Mouse (Mus musculus) CH12.LX (cell line): ENCODE measurements around the gene Khdrbs2. TPM values are rescaled to one million over a fixed set of nuclear protein-coding genes. Genes with fewer than 3 reads are reported as not detected.

Experiments
- DNase-seq: peaks from one replicate; pipeline ENCODE4 v3.0.0-alpha.2; 2013; ENCODE audit errors: extremely low read depth
- H3K27ac ChIP-seq: 2 replicates; pipeline ENCODE4 v1.5.1; 2012; ENCODE audit warnings: low read depth, mild to moderate bottlenecking, control low read depth, moderate library complexity; ENCODE audit not compliant: insufficient read depth
- H3K27me3 ChIP-seq: replicated peaks from 2 replicates; pipeline ENCODE3; 2012; ENCODE audit warnings: inconsistent platforms
- H3K36me3 ChIP-seq, 2 experiments: replicated peaks in 1 of 2; 2 replicates each; pipeline versions ENCODE3 to v1.6.1; 2012; ENCODE audit warnings: inconsistent platforms in 1 of 2, low read length in 1 of 2, mild to moderate bottlenecking in 1 of 2, mixed read lengths in 1 of 2, moderate library complexity in 1 of 2; ENCODE audit not compliant: control insufficient read depth in 1 of 2, insufficient read depth in 1 of 2
- H3K4me1 ChIP-seq, 2 experiments: 2 replicates each; pipeline ENCODE4 v1.6.1; 2012; ENCODE audit warnings: inconsistent platforms in 1 of 2, moderate library complexity in 1 of 2; ENCODE audit not compliant: insufficient read depth in 2 of 2, control insufficient read depth in 1 of 2
- H3K4me2 ChIP-seq: 2 replicates; pipeline ENCODE4 v1.6.1; 2012; ENCODE audit warnings: low read depth, mild to moderate bottlenecking, control low read depth; ENCODE audit not compliant: poor library complexity, insufficient read depth, severe bottlenecking
- H3K4me3 ChIP-seq, 3 experiments: fragments of 150-350 bp in 1 of 3; sonication (generic) in 1 of 3; replicated peaks in 1 of 3; 2 replicates each; pipeline versions ENCODE3 to v1.5.1; 2011 to 2012; ENCODE audit warnings: low read depth in 2 of 3, low read length in 2 of 3, mild to moderate bottlenecking in 2 of 3, moderate library complexity in 2 of 3, control low read depth in 1 of 3, improper control_type of control experiment in 1 of 3, inconsistent platforms in 1 of 3, mixed read lengths in 1 of 3; ENCODE audit not compliant: poor library complexity in 1 of 3
- H3K79me2 ChIP-seq: replicated peaks from 2 replicates; pipeline ENCODE4 v1.6.1; 2012; ENCODE audit warnings: mild to moderate bottlenecking, moderate library complexity; ENCODE audit not compliant: control insufficient read depth, poor library complexity, insufficient read depth, severe bottlenecking; ENCODE audit errors: extremely low read depth
- H3K9ac ChIP-seq: 2 replicates; pipeline ENCODE4 v1.6.1; 2012; ENCODE audit warnings: low read depth, mild to moderate bottlenecking, control low read depth, moderate library complexity; ENCODE audit not compliant: insufficient read depth
- H3K9me3 ChIP-seq: replicated peaks from 2 replicates; pipeline ENCODE3; 2012; ENCODE audit warnings: low read length, inconsistent platforms, mixed read lengths
- CHD1 ChIP-seq: IDR thresholded peaks from 2 replicates; pipeline ENCODE4 v1.6.1; 2012; ENCODE audit warnings: low read depth, low read length, improper control_type of control experiment, inconsistent platforms
- CTCF ChIP-seq, 2 experiments: IDR thresholded peaks in 1 of 2; conservative IDR thresholded peaks in 1 of 2; 2 replicates each; pipeline ENCODE4 v1.5.1; 2011 to 2012; ENCODE audit warnings: low read depth in 2 of 2, low read length in 2 of 2, improper control_type of control experiment in 1 of 2, inconsistent platforms in 1 of 2, mild to moderate bottlenecking in 1 of 2, moderate library complexity in 1 of 2
- ELF1 ChIP-seq: IDR thresholded peaks from 2 replicates; pipeline ENCODE4 v1.6.1; 2014; ENCODE audit warnings: low read depth, mild to moderate bottlenecking, inconsistent platforms, low read length, improper control_type of control experiment
- JUN ChIP-seq: IDR thresholded peaks from 2 replicates; pipeline ENCODE4 v1.6.1; 2011; ENCODE audit warnings: low read depth, mild to moderate bottlenecking, low read length, improper control_type of control experiment, moderate library complexity; ENCODE audit not compliant: insufficient read depth
- JUND ChIP-seq: conservative IDR thresholded peaks from 2 replicates; pipeline ENCODE4 v1.6.1; 2011; ENCODE audit warnings: low read depth, low read length, improper control_type of control experiment
- KAT2A ChIP-seq: IDR thresholded peaks from 2 replicates; pipeline ENCODE4 v1.6.1; 2012; ENCODE audit warnings: low read length, improper control_type of control experiment, inconsistent platforms; ENCODE audit not compliant: insufficient replicate concordance
- MAFK ChIP-seq: IDR thresholded peaks from 2 replicates; pipeline ENCODE4 v1.6.1; 2011; ENCODE audit warnings: low read length, improper control_type of control experiment; ENCODE audit not compliant: insufficient replicate concordance
- MAX ChIP-seq: IDR thresholded peaks from 2 replicates; pipeline ENCODE4 v1.6.1; 2011; ENCODE audit warnings: low read length, improper control_type of control experiment
- MEF2A ChIP-seq: IDR thresholded peaks from 2 replicates; pipeline ENCODE4 v1.6.1; 2014; ENCODE audit warnings: low read depth, mild to moderate bottlenecking, inconsistent platforms, low read length, improper control_type of control experiment, borderline replicate concordance
- MXI1 ChIP-seq: IDR thresholded peaks from 2 replicates; pipeline ENCODE4 v1.6.1; 2011; ENCODE audit warnings: mild to moderate bottlenecking, low read depth, low read length, improper control_type of control experiment
- POLR2A ChIP-seq: IDR thresholded peaks from 2 replicates; pipeline ENCODE4 v1.6.1; 2011; ENCODE audit warnings: low read depth, mild to moderate bottlenecking, improper control_type of control experiment, low read length
- POLR2AphosphoS2 ChIP-seq: IDR thresholded peaks from 2 replicates; pipeline ENCODE4 v1.6.1; 2011; ENCODE audit warnings: low read depth, low read length, improper control_type of control experiment
- RAD21 ChIP-seq: IDR thresholded peaks from 2 replicates; pipeline ENCODE4 v1.6.1; 2011; ENCODE audit warnings: low read depth, mild to moderate bottlenecking, low read length, improper control_type of control experiment, moderate library complexity
- SIN3A ChIP-seq: IDR thresholded peaks from 2 replicates; pipeline ENCODE4 v1.6.1; 2012; ENCODE audit warnings: low read length, improper control_type of control experiment, inconsistent platforms
- TCF12 ChIP-seq: IDR thresholded peaks from 2 replicates; pipeline ENCODE4 v1.6.1; 2014; ENCODE audit warnings: low read depth, mild to moderate bottlenecking, inconsistent platforms, low read length, improper control_type of control experiment
- USF2 ChIP-seq: conservative IDR thresholded peaks from 2 replicates; pipeline ENCODE4 v1.6.1; 2011; ENCODE audit warnings: low read depth, low read length, improper control_type of control experiment
- ZMIZ1 ChIP-seq: IDR thresholded peaks from 2 replicates; pipeline ENCODE4 v1.6.1; 2012; ENCODE audit warnings: low read depth, mild to moderate bottlenecking, inconsistent platforms, low read length, improper control_type of control experiment
- ZNF384 ChIP-seq: IDR thresholded peaks from 2 replicates; pipeline ENCODE4 v1.6.1; 2012; ENCODE audit warnings: low read depth, low read length, improper control_type of control experiment, inconsistent platforms
- dilution Hi-C: fragments of 300-500 bp; cut with MboI; formaldehyde crosslinking; loops from 2 replicates; pipeline ENCODE4 v1.14.3; 2020; ENCODE audit warnings: low sequenced_read_pairs; ENCODE audit not compliant: extremely low pct_unique_long_range_greater_than_20kb, extremely low pct_ligation_motif_present
- in situ Hi-C: fragments of 300-500 bp; cut with MboI; formaldehyde crosslinking; loops from 3 replicates; pipeline ENCODE4 v1.14.3; 2019; ENCODE audit warnings: low sequenced_read_pairs, low pct_ligation_motif_present, low pct_unique_long_range_greater_than_20kb, mixed read lengths
- polyA plus RNA-seq: library from polyadenylated mRNA; unstranded; fragments of >175 nt; gene quantifications from 2 replicates; pipeline ENCODE4 v1.2.1, GENCODE M21; 2012; ENCODE audit warnings: low read depth; ENCODE audit not compliant: insufficient read length
- total RNA-seq, 2 experiments: library from RNA; depleted of rRNA; stranded (reverse); fragments of 300-350 nt in 1 of 2; fragments of >200 nt in 1 of 2; gene quantifications; 2 replicates each; pipeline ENCODE4 v1.2.3; 2012 to 2014

Khdrbs2 gene
- total and polyA plus RNA-seq, 3 experiments = not detected

- Histone ChIP-seq H3K4me2 (no peak overlapping the region), H3K4me1 (no peaks in the 10 kb centered on the region), H3K27ac (no peak overlapping the region), H3K9me3 (peaks cover 14% of the 10 kb centered on the region), H3K9ac (no peak overlapping the region), H3K4me3 (no peak overlapping the region), H3K36me3 (no peaks in the 10 kb centered on the region), H3K27me3 (no peaks in the 10 kb centered on the region), H3K79me2 (no peaks in the 10 kb centered on the region)
- in situ Hi-C loops = no loop called here
- DNase-seq = no peak
- dilution Hi-C loops = no loop called here
- TF ChIP-seq MXI1 = no peak
- no peak for TF ChIP-seq JUND
- TF ChIP-seq USF2 = no peak
- TF ChIP-seq CHD1 = no peak
- no peak for TF ChIP-seq ELF1
- no peak for TF ChIP-seq SIN3A
These were observed 128.9 kb downstream of the Khdrbs2 start for GRCm38 (mm10) chr1:32301391-32301790.

GRCm38 (mm10) chr1:32309074-32309473, 136.6 kb downstream of the Khdrbs2 start:
- Histone ChIP-seq H3K36me3 (no peaks in the 10 kb centered on the region), H3K9ac (no peak overlapping the region), H3K27me3 (no peaks in the 10 kb centered on the region), H3K27ac (no peak overlapping the region), H3K79me2 (no peaks in the 10 kb centered on the region), H3K4me3 (no peak overlapping the region), H3K9me3 (peaks cover 5% of the 10 kb centered on the region), H3K4me2 (no peak overlapping the region), H3K4me1 (no peaks in the 10 kb centered on the region)
- DNase-seq = no peak
- in situ Hi-C loops = no loop called here
- TF ChIP-seq MAFK = no peak
- no peak for TF ChIP-seq MAX
- TF ChIP-seq USF2 = no peak
- dilution Hi-C loops = no loop called here

GRCm38 (mm10) chr1:32309637-32310036, 137.1 kb downstream of the Khdrbs2 start:
- no peak overlapping the region for H3K4me3 ChIP-seq
- no peaks in the 10 kb centered on the region for H3K4me1 ChIP-seq
- H3K27ac ChIP-seq = no peak overlapping the region
- peaks cover 5% of the 10 kb centered on the region for H3K9me3 ChIP-seq
- H3K36me3 ChIP-seq = no peaks in the 10 kb centered on the region
- no peaks in the 10 kb centered on the region for H3K79me2 ChIP-seq
- H3K9ac ChIP-seq = no peak overlapping the region
- no peak for TF ChIP-seq ZNF384
- no peak for TF ChIP-seq KAT2A
- TF ChIP-seq POLR2AphosphoS2 = no peak
- TF ChIP-seq POLR2A = no peak
- TF ChIP-seq MXI1 = no peak
- no peak for TF ChIP-seq TCF12
- TF ChIP-seq SIN3A = no peak
- no peak for TF ChIP-seq ZMIZ1
- no peak for TF ChIP-seq MEF2A
- TF ChIP-seq CTCF (conservative IDR thresholded peaks at IDR 0.05 in 1 of 2, IDR thresholded peaks at IDR 0.05 in 1 of 2; ENCODE audit: low read depth in 2 of 2, low read length in 2 of 2) = no peak
- no peak for TF ChIP-seq JUN
- TF ChIP-seq RAD21 = no peak
- no peak overlapping the region for H3K4me2 ChIP-seq
- in situ Hi-C loops (no loop called here), dilution Hi-C loops (no loop called here)
- no peak for DNase-seq
- no peaks in the 10 kb centered on the region for H3K27me3 ChIP-seq
